Mouse (Mus musculus) ES-E14 (cell line): ENCODE measurements around the gene Avp.

Experiments
- CHD2 ChIP-seq: IDR thresholded peaks from 2 replicates; pipeline ENCODE4 v1.6.1; 2014; ENCODE audit warnings: mild to moderate bottlenecking, low read depth, low read length, inconsistent platforms
- HCFC1 ChIP-seq: IDR thresholded peaks from 2 replicates; pipeline ENCODE4 v1.6.1; 2012; ENCODE audit warnings: low read length, inconsistent platforms, borderline replicate concordance; ENCODE audit not compliant: insufficient read depth
- ZC3H11A ChIP-seq: IDR thresholded peaks from 2 replicates; pipeline ENCODE4 v1.6.1; 2012; ENCODE audit warnings: low read depth, mild to moderate bottlenecking, inconsistent platforms, low read length, borderline replicate concordance
- ZNF384 ChIP-seq: IDR thresholded peaks from 2 replicates; pipeline ENCODE4 v1.6.1; 2012; ENCODE audit warnings: low read depth, low read length, inconsistent platforms

- TF ChIP-seq CHD2 (no peak), ZC3H11A (no peak), HCFC1 (no peak), ZNF384 (no peak)
Measured at GRCm38 (mm10) chr2:130586016-130586415, 3.7 kb upstream of the Avp start.
